Mouse (Mus musculus): ENCODE results near the gene Sds. TPM values are rescaled to one million over a fixed set of nuclear protein-coding genes. Genes with fewer than 3 reads are reported as not detected.

The Sds gene
- 0.18 TPM in 1 of 2 replicates, not detected in the other for polyA plus RNA-seq (2014; fragmentation: Nextera tagmentation; extraction: Ambion mirVana)

- no peak for ATAC-seq (replicated peaks; ENCODE audit: insufficient number of reproducible peaks, low FRiP score, low TSS enrichment)
- no peak within 1 kb of the TSS for H3K9ac ChIP-seq (ENCODE audit: low read depth, low read length)
- peak within 1 kb of the TSS; percentile 33; the same call in 1 of the 2 replicates for H3K4me2 ChIP-seq
- no peak within 1 kb of the TSS for H3K4me3 ChIP-seq (ENCODE audit: low read depth, low read length)
- H3K27me3 ChIP-seq (ENCODE audit: control insufficient read depth, insufficient read depth, low read length): no peaks in the 10 kb centered on the region; the same call in 1 of the 2 replicates
- no peaks in the 10 kb centered on the region for H3K9me3 ChIP-seq (replicated peaks; ENCODE audit: control insufficient read depth, low read length)
- no peaks in the 10 kb centered on the region for H3K36me3 ChIP-seq (ENCODE audit: control insufficient read depth, insufficient read depth, low read length)
- peaks cover 6% of the 10 kb centered on the region for H3K4me1 ChIP-seq (ENCODE audit: control insufficient read depth, insufficient read depth, low read length)
- WGBS (ENCODE audit: insufficient replicate concordance): 14% methylated on average over 13 of the region's 13 CpGs
- no peak within 1 kb of the TSS for H3K27ac ChIP-seq (ENCODE audit: low read depth, low read length)
Observed at GRCm38 (mm10) chr5:120476296-120476695, at the start of gene Sds. Gene Sds (plus strand): TSS chr5:120476526.

DNA sequence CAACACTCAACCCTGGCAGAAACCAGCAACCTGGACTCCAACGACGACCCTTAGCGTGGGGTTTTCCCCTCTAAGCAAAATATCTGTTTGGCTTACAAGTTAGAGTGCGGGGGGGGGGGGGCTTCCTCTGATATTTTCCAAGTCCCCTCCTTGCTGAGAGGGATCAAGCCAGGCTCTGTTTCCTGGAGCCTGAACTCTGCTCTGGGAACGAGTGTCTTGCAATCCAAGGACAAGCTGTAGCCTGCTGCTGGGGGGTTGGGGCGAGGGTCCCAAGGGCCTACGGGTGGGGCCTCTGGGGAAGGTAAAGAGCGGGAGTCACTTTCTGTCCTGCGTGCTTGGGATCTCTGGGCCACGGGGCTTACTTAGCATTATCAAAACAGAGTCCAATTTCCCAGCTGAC lies 49.8 kb upstream of the Sds start:
- H3K36me3 ChIP-seq (ENCODE audit: control insufficient read depth, insufficient read depth, low read length): no peaks in the 10 kb centered on the region
- no peaks in the 10 kb centered on the region for H3K4me1 ChIP-seq (ENCODE audit: control insufficient read depth, insufficient read depth, low read length)
- H3K4me3 ChIP-seq (ENCODE audit: low read depth, low read length): no peak overlapping the region
- WGBS (ENCODE audit: insufficient replicate concordance): 1% methylated on average over 10 of the region's 10 CpGs
- H3K9me3 ChIP-seq (replicated peaks; ENCODE audit: control insufficient read depth, low read length): no peaks in the 10 kb centered on the region
- no peak overlapping the region for H3K27ac ChIP-seq (ENCODE audit: low read depth, low read length)
- ATAC-seq (replicated peaks; ENCODE audit: insufficient number of reproducible peaks, low FRiP score, low TSS enrichment): no peak
- H3K9ac ChIP-seq (ENCODE audit: low read depth, low read length): no peak overlapping the region
- H3K4me2 ChIP-seq: no peak overlapping the region
- peaks cover 92% of the 10 kb centered on the region for H3K27me3 ChIP-seq (ENCODE audit: control insufficient read depth, insufficient read depth, low read length)

GRCm38 (mm10) chr5:120427451-120427938 lies 48.8 kb upstream of the Sds start:
- no peak for ATAC-seq (replicated peaks; ENCODE audit: insufficient number of reproducible peaks, low FRiP score, low TSS enrichment)
- 1% methylated on average over 33 of the region's 33 CpGs for WGBS (ENCODE audit: insufficient replicate concordance)
- Histone ChIP-seq H3K27me3 (ENCODE audit: control insufficient read depth, insufficient read depth, low read length) (peaks cover 92% of the 10 kb centered on the region), H3K4me2 (no peak overlapping the region), H3K9ac (ENCODE audit: low read depth, low read length) (no peak overlapping the region), H3K4me1 (ENCODE audit: control insufficient read depth, insufficient read depth, low read length) (no peaks in the 10 kb centered on the region), H3K4me3 (ENCODE audit: low read depth, low read length) (no peak overlapping the region), H3K9me3 (replicated peaks; ENCODE audit: control insufficient read depth, low read length) (no peaks in the 10 kb centered on the region), H3K36me3 (ENCODE audit: control insufficient read depth, insufficient read depth, low read length) (no peaks in the 10 kb centered on the region), H3K27ac (ENCODE audit: low read depth, low read length) (no peak overlapping the region)

GRCm38 (mm10) chr5:120428189-120428838 lies 48.0 kb upstream of the Sds start:
- Histone ChIP-seq H3K27ac (ENCODE audit: low read depth, low read length) (no peak overlapping the region), H3K36me3 (ENCODE audit: control insufficient read depth, insufficient read depth, low read length) (no peaks in the 10 kb centered on the region), H3K27me3 (ENCODE audit: control insufficient read depth, insufficient read depth, low read length) (peaks cover 93% of the 10 kb centered on the region), H3K4me3 (ENCODE audit: low read depth, low read length) (no peak overlapping the region), H3K9me3 (replicated peaks; ENCODE audit: control insufficient read depth, low read length) (no peaks in the 10 kb centered on the region), H3K4me1 (ENCODE audit: control insufficient read depth, insufficient read depth, low read length) (no peaks in the 10 kb centered on the region), H3K9ac (ENCODE audit: low read depth, low read length) (no peak overlapping the region), H3K4me2 (no peak overlapping the region)
- WGBS (ENCODE audit: insufficient replicate concordance): 2% methylated on average over 21 of the region's 21 CpGs
- ATAC-seq (replicated peaks; ENCODE audit: insufficient number of reproducible peaks, low FRiP score, low TSS enrichment): no peak

GRCm38 (mm10) chr5:120428990-120429389 lies 47.3 kb upstream of the Sds start:
- no peak overlapping the region for H3K9ac ChIP-seq (ENCODE audit: low read depth, low read length)
- H3K4me3 ChIP-seq (ENCODE audit: low read depth, low read length): no peak overlapping the region
- H3K27ac ChIP-seq (ENCODE audit: low read depth, low read length): no peak overlapping the region
- H3K27me3 ChIP-seq (ENCODE audit: control insufficient read depth, insufficient read depth, low read length): peaks cover 95% of the 10 kb centered on the region
- no peaks in the 10 kb centered on the region for H3K9me3 ChIP-seq (replicated peaks; ENCODE audit: control insufficient read depth, low read length)
- no peak for ATAC-seq (replicated peaks; ENCODE audit: insufficient number of reproducible peaks, low FRiP score, low TSS enrichment)
- H3K4me1 ChIP-seq (ENCODE audit: control insufficient read depth, insufficient read depth, low read length): no peaks in the 10 kb centered on the region
- H3K36me3 ChIP-seq (ENCODE audit: control insufficient read depth, insufficient read depth, low read length): no peaks in the 10 kb centered on the region
- WGBS (ENCODE audit: insufficient replicate concordance): 1% methylated on average over 5 of the region's 6 CpGs
- H3K4me2 ChIP-seq: no peak overlapping the region

DNA sequence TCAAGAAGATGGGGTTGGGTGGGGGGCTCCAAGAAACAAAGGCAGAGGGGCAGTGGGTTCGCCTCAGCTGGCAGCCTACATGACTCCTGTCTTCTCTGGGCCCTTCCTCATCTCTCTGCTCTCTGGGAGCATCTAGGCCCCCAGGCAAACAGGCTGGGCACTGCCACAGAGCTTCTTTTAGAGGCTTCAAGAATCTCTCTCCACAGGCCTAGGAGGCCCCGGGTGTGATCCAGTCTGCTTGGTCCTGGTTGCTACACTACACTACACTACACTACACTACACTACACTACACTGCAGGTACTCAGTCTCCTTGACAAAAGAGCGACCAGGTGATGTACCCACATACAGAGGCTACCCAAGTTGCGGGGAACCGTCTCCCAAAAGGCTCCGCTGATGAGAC lies 46.6 kb upstream of the Sds start:
- H3K4me1 ChIP-seq (ENCODE audit: control insufficient read depth, insufficient read depth, low read length): no peaks in the 10 kb centered on the region
- H3K9ac ChIP-seq (ENCODE audit: low read depth, low read length): no peak overlapping the region
- 3% methylated on average over 6 of the region's 6 CpGs for WGBS (ENCODE audit: insufficient replicate concordance)
- H3K9me3 ChIP-seq (replicated peaks; ENCODE audit: control insufficient read depth, low read length): no peaks in the 10 kb centered on the region
- H3K4me2 ChIP-seq: no peak overlapping the region
- no peak for ATAC-seq (replicated peaks; ENCODE audit: insufficient number of reproducible peaks, low FRiP score, low TSS enrichment)
- H3K36me3 ChIP-seq (ENCODE audit: control insufficient read depth, insufficient read depth, low read length): no peaks in the 10 kb centered on the region
- H3K27me3 ChIP-seq (ENCODE audit: control insufficient read depth, insufficient read depth, low read length): peaks cover 95% of the 10 kb centered on the region
- H3K4me3 ChIP-seq (ENCODE audit: low read depth, low read length): no peak overlapping the region
- no peak overlapping the region for H3K27ac ChIP-seq (ENCODE audit: low read depth, low read length)

DNA sequence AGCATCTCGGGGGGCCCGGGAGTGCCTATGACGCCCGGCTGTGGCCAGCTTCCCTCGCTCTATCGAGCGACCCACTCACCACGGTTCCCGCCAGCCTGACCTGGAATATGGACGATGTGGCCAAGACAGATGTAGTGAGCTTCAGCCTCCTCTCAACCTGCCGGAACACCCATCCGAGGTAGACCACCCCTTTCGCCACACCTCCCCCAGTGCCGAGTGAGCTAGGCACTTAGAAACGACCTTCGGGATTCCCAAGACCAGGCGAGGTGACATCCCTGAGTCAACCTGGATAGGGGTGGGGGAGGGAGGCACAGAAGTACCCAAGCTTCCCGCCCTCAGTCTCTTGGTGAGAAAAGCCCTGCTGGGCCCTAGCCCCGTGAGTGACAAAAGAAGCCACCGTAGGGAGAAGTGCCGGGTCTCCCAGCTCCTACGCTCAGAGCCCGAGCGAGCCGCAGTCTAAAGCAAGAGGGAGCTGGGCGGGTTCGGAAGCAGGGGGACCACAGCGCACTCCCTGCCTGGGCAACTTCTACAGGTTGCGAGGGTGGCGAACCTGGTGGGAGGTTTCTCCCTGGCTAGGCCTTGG lies 45.2 kb upstream of the Sds start:
- Histone ChIP-seq H3K9me3 (replicated peaks; ENCODE audit: control insufficient read depth, low read length) (no peaks in the 10 kb centered on the region), H3K27ac (ENCODE audit: low read depth, low read length) (no peak overlapping the region), H3K36me3 (ENCODE audit: control insufficient read depth, insufficient read depth, low read length) (no peaks in the 10 kb centered on the region), H3K27me3 (ENCODE audit: control insufficient read depth, insufficient read depth, low read length) (peaks cover 99% of the 10 kb centered on the region), H3K9ac (ENCODE audit: low read depth, low read length) (no peak overlapping the region), H3K4me3 (ENCODE audit: low read depth, low read length) (no peak overlapping the region), H3K4me2 (no peak overlapping the region), H3K4me1 (ENCODE audit: control insufficient read depth, insufficient read depth, low read length) (peaks cover 7% of the 10 kb centered on the region; the same call in 1 of the 2 replicates)
- 1% methylated on average over 30 of the region's 30 CpGs for WGBS (ENCODE audit: insufficient replicate concordance)
- no peak for ATAC-seq (replicated peaks; ENCODE audit: insufficient number of reproducible peaks, low FRiP score, low TSS enrichment)

DNA sequence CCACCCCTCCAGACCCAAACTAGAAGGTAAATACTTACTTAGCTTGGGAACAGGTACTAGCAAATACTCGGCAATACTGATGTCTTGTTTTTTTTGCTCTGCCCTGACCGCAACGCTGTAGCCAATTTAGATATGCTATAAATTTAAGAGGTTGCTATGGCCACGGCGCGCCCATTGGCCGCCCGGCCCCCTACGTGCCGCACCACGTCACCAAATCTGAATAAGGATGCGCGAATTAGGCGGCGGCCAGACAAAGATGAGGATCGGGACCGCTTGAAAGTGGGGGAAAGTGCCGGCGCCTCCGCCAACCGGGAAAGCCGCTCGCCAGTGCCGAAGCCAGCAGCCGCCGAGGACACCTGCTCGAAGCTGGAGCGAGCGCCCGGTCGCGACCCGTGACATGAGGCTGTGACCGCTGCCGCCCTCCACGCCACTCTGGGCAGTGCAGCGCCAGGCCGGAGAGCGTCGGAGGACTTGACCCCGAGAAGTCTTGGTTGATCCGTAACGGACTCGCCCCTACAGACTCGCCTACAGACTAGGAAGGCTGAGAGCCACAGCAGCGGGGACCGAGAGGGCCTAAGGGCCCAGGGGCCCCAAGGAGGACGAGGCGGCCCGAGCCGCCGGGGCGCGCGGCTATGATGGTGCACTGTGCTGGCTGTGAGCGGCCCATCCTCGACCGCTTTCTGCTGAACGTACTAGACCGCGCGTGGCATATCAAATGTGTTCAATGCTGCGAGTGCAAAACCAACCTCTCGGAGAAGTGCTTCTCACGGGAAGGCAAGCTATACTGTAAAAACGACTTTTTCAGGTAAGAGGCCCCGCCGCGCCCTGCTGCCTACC lies 44.5 kb upstream of the Sds start, which contains the start of gene Lhx5:
Gene Lhx5, plus strand, starts transcription at position 51 of the 837 bp plus-strand sequence.
- Histone ChIP-seq H3K27ac (ENCODE audit: low read depth, low read length) (no peak within 1 kb of the TSS), H3K27me3 (ENCODE audit: control insufficient read depth, insufficient read depth, low read length) (peaks cover 98% of the 10 kb centered on the region), H3K36me3 (ENCODE audit: control insufficient read depth, insufficient read depth, low read length) (no peaks in the 10 kb centered on the region), H3K9ac (ENCODE audit: low read depth, low read length) (no peak within 1 kb of the TSS), H3K4me3 (ENCODE audit: low read depth, low read length) (no peak within 1 kb of the TSS), H3K4me1 (ENCODE audit: control insufficient read depth, insufficient read depth, low read length) (peaks cover 9% of the 10 kb centered on the region; the same call in 1 of the 2 replicates), H3K9me3 (replicated peaks; ENCODE audit: control insufficient read depth, low read length) (no peaks in the 10 kb centered on the region), H3K4me2 (no peak within 1 kb of the TSS)
- peak; percentile 32; the same call in 1 of the 2 replicates for ATAC-seq (replicated peaks; ENCODE audit: insufficient number of reproducible peaks, low FRiP score, low TSS enrichment)
- WGBS (ENCODE audit: insufficient replicate concordance): 1% methylated on average over 69 of the region's 69 CpGs

Measured in heart, embryonic 11.5 days (tissue).